Mouse (Mus musculus): ENCODE data around the gene Polg2. TPM values are rescaled to one million over a fixed set of nuclear protein-coding genes. Genes with fewer than 3 reads are reported as not detected.
"Not testable (repeated sequence)": the region's sequence is repeated elsewhere in the genome, so short reads cannot be mapped to it uniquely, and the experiment has no call there.

Gene Polg2
- polyA plus RNA-seq, 1 experiment: 6.3 TPM

GRCm38 (mm10) chr11:106815761-106816160 lies 36.4 kb upstream of the Polg2 start:
- TF ChIP-seq POLR2A (IDR thresholded peaks at IDR 0.05; ENCODE audit: low read depth, low read length) (no peak), CTCF (conservative IDR thresholded peaks at IDR 0.05; ENCODE audit: insufficient read depth, insufficient read length, low read depth, low read length) (no peak)
- Histone ChIP-seq H3K27me3 (replicated peaks; ENCODE audit: control insufficient read depth, insufficient read depth, low read length) (no peaks in the 10 kb centered on the region), H3K36me3 (ENCODE audit: control insufficient read depth, insufficient read depth, low read length) (peaks cover 6% of the 10 kb centered on the region; the same call in 1 of the 2 replicates), H3K27ac (ENCODE audit: insufficient read depth, low read depth, low read length) (no peak overlapping the region), H3K4me1 (ENCODE audit: control insufficient read depth, insufficient read depth, low read length) (peaks cover 15% of the 10 kb centered on the region; the same call in 1 of the 2 replicates), H3K4me3 (ENCODE audit: insufficient read depth, low read depth, low read length) (no peak overlapping the region)
- WGBS: 66% methylated on average over 2 of the region's 2 CpGs
- DNase-seq: no peak

- H3K27me3 ChIP-seq (replicated peaks; ENCODE audit: control insufficient read depth, insufficient read depth, low read length): no peaks in the 10 kb centered on the region
- 90% methylated on average over 2 of the region's 2 CpGs for WGBS
- DNase-seq: no peak
- peaks cover 8% of the 10 kb centered on the region; the same call in 1 of the 2 replicates for H3K36me3 ChIP-seq (ENCODE audit: control insufficient read depth, insufficient read depth, low read length)
- peaks cover 15% of the 10 kb centered on the region; the same call in 1 of the 2 replicates for H3K4me1 ChIP-seq (ENCODE audit: control insufficient read depth, insufficient read depth, low read length)
- H3K4me3 ChIP-seq (ENCODE audit: insufficient read depth, low read depth, low read length): no peak overlapping the region
- no peak overlapping the region for H3K27ac ChIP-seq (ENCODE audit: insufficient read depth, low read depth, low read length)
- TF ChIP-seq CTCF (conservative IDR thresholded peaks at IDR 0.05; ENCODE audit: insufficient read depth, insufficient read length, low read depth, low read length): no peak
- no peak for TF ChIP-seq POLR2A (IDR thresholded peaks at IDR 0.05; ENCODE audit: low read depth, low read length)
Observed at GRCm38 (mm10) chr11:106815331-106815730, 36.0 kb upstream of the Polg2 start.

- Histone ChIP-seq H3K27me3 (replicated peaks; ENCODE audit: control insufficient read depth, insufficient read depth, low read length) (no peaks in the 10 kb centered on the region), H3K4me3 (ENCODE audit: insufficient read depth, low read depth, low read length) (no peak overlapping the region), H3K27ac (ENCODE audit: insufficient read depth, low read depth, low read length) (no peak overlapping the region), H3K36me3 (ENCODE audit: control insufficient read depth, insufficient read depth, low read length) (peaks cover 8% of the 10 kb centered on the region; the same call in 1 of the 2 replicates), H3K4me1 (ENCODE audit: control insufficient read depth, insufficient read depth, low read length) (peaks cover 15% of the 10 kb centered on the region; the same call in 1 of the 2 replicates)
- TF ChIP-seq CTCF (conservative IDR thresholded peaks at IDR 0.05; ENCODE audit: insufficient read depth, insufficient read length, low read depth, low read length): no peak
- no peak for TF ChIP-seq POLR2A (IDR thresholded peaks at IDR 0.05; ENCODE audit: low read depth, low read length)
- WGBS: 54% methylated on average over 14 of the region's 14 CpGs
- peak; percentile 85 for DNase-seq
Observed at GRCm38 (mm10) chr11:106814601-106815320, 35.4 kb upstream of the Polg2 start.

GRCm38 (mm10) chr11:106812410-106813136 lies 33.2 kb upstream of the Polg2 start:
- 68% methylated on average over 7 of the region's 7 CpGs for WGBS
- DNase-seq: peak; percentile 76
- TF ChIP-seq POLR2A (IDR thresholded peaks at IDR 0.05; ENCODE audit: low read depth, low read length): no peak
- TF ChIP-seq CTCF (conservative IDR thresholded peaks at IDR 0.05; ENCODE audit: insufficient read depth, insufficient read length, low read depth, low read length): no peak
- H3K4me1 ChIP-seq (ENCODE audit: control insufficient read depth, insufficient read depth, low read length): peaks cover 15% of the 10 kb centered on the region; the same call in 1 of the 2 replicates
- peaks cover 4% of the 10 kb centered on the region; the same call in 1 of the 2 replicates for H3K36me3 ChIP-seq (ENCODE audit: control insufficient read depth, insufficient read depth, low read length)
- no peaks in the 10 kb centered on the region for H3K27me3 ChIP-seq (replicated peaks; ENCODE audit: control insufficient read depth, insufficient read depth, low read length)
- H3K27ac ChIP-seq (ENCODE audit: insufficient read depth, low read depth, low read length): no peak overlapping the region
- H3K4me3 ChIP-seq (ENCODE audit: insufficient read depth, low read depth, low read length): no peak overlapping the region

- H3K27ac ChIP-seq (ENCODE audit: insufficient read depth, low read depth, low read length); H3K4me1 ChIP-seq (ENCODE audit: control insufficient read depth, insufficient read depth, low read length); H3K27me3 ChIP-seq (replicated peaks; ENCODE audit: control insufficient read depth, insufficient read depth, low read length); H3K4me3 ChIP-seq (ENCODE audit: insufficient read depth, low read depth, low read length); H3K36me3 ChIP-seq (ENCODE audit: control insufficient read depth, insufficient read depth, low read length); DNase-seq: not testable (repeated sequence)
- 82% methylated on average over 1 of the region's 1 CpGs for WGBS
Observed at GRCm38 (mm10) chr11:106807442-106807841, 28.1 kb upstream of the Polg2 start.

- no peak for DNase-seq
- Histone ChIP-seq H3K27ac (ENCODE audit: insufficient read depth, low read depth, low read length) (no peak overlapping the region), H3K27me3 (replicated peaks; ENCODE audit: control insufficient read depth, insufficient read depth, low read length) (no peaks in the 10 kb centered on the region), H3K36me3 (ENCODE audit: control insufficient read depth, insufficient read depth, low read length) (peaks cover 3% of the 10 kb centered on the region), H3K4me3 (ENCODE audit: insufficient read depth, low read depth, low read length) (no peak overlapping the region), H3K4me1 (ENCODE audit: control insufficient read depth, insufficient read depth, low read length) (no peaks in the 10 kb centered on the region)
- TF ChIP-seq POLR2A (IDR thresholded peaks at IDR 0.05; ENCODE audit: low read depth, low read length) (no peak), CTCF (conservative IDR thresholded peaks at IDR 0.05; ENCODE audit: insufficient read depth, insufficient read length, low read depth, low read length) (no peak)
- WGBS: 87% methylated on average over 10 of the region's 10 CpGs
Observed at GRCm38 (mm10) chr11:106802069-106802627, 22.8 kb upstream of the Polg2 start.

GRCm38 (mm10) chr11:106795679-106796078 lies 16.3 kb upstream of the Polg2 start:
- H3K4me3 ChIP-seq (ENCODE audit: insufficient read depth, low read depth, low read length): no peak overlapping the region
- no peak overlapping the region for H3K27ac ChIP-seq (ENCODE audit: insufficient read depth, low read depth, low read length)
- 27% methylated on average over 9 of the region's 9 CpGs for WGBS

More at GRCm38 (mm10) chr11:106795679-106796078, 16.3 kb upstream of the Polg2 start:
- TF ChIP-seq POLR2A (IDR thresholded peaks at IDR 0.05; ENCODE audit: low read depth, low read length) (no peak), CTCF (conservative IDR thresholded peaks at IDR 0.05; ENCODE audit: insufficient read depth, insufficient read length, low read depth, low read length) (no peak)
- Histone ChIP-seq H3K36me3 (ENCODE audit: control insufficient read depth, insufficient read depth, low read length) (peaks cover 2% of the 10 kb centered on the region; the same call in 1 of the 2 replicates), H3K27me3 (replicated peaks; ENCODE audit: control insufficient read depth, insufficient read depth, low read length) (no peaks in the 10 kb centered on the region), H3K4me1 (ENCODE audit: control insufficient read depth, insufficient read depth, low read length) (no peaks in the 10 kb centered on the region; the same call in 1 of the 2 replicates)
- no peak for DNase-seq

Measured in kidney, adult 2 months (tissue).